Mouse (Mus musculus) heart, embryonic 12.5 days (tissue): ENCODE results near the gene Ackr2. TPM values are rescaled to one million over a fixed set of nuclear protein-coding genes. Genes with fewer than 3 reads are reported as not detected.

Experiments
- ATAC-seq: fragments of 200-750 bp; cut with Nextera tagmentation; 2 replicates; pipeline ENCODE4 v1.8.0; 2017; ENCODE audit warnings: moderate TSS enrichment, moderate library complexity; ENCODE audit not compliant: insufficient number of reproducible peaks, low FRiP score
- H3K27ac ChIP-seq: fragments of 300-500 bp; sonication (generic); 2 replicates; pipeline ENCODE4 v1.5.1; 2016; ENCODE audit warnings: mild to moderate bottlenecking, moderate library complexity; ENCODE audit not compliant: poor library complexity, severe bottlenecking
- H3K27me3 ChIP-seq: fragments of 300-500 bp; sonication (generic); replicated peaks from 2 replicates; pipeline ENCODE4 v1.6.1; 2016; ENCODE audit warnings: mild to moderate bottlenecking, moderate library complexity
- H3K36me3 ChIP-seq: fragments of 300-500 bp; sonication (generic); 2 replicates; pipeline ENCODE4 v1.6.1; 2016; ENCODE audit warnings: mild to moderate bottlenecking, moderate library complexity
- H3K4me1 ChIP-seq: fragments of 300-500 bp; sonication (generic); replicated peaks from 2 replicates; pipeline ENCODE4 v1.6.1; 2016; ENCODE audit warnings: mild to moderate bottlenecking
- H3K4me2 ChIP-seq: fragments of 300-500 bp; sonication (generic); 2 replicates; pipeline ENCODE4 v1.6.1; 2016; ENCODE audit warnings: mild to moderate bottlenecking, moderate library complexity
- H3K4me3 ChIP-seq: fragments of 300-500 bp; sonication (generic); 2 replicates; pipeline ENCODE4 v1.5.1; 2016; ENCODE audit warnings: mild to moderate bottlenecking
- H3K9ac ChIP-seq: fragments of 300-500 bp; sonication (generic); 2 replicates; pipeline ENCODE4 v1.6.1; 2016; ENCODE audit warnings: mild to moderate bottlenecking, moderate library complexity
- H3K9me3 ChIP-seq: fragments of 300-500 bp; sonication (generic); replicated peaks from 2 replicates; pipeline ENCODE4 v1.6.1; 2016; ENCODE audit warnings: mild to moderate bottlenecking, moderate library complexity
- WGBS: fragments of 180-500 bp; shearing (Covaris S2); methylation state at CpG from one replicate; pipeline ENCODE4 v1.1.7; 2016; 5-methylcytosine and 5-hydroxymethylcytosine counted together
- polyA plus RNA-seq: library from polyadenylated mRNA; unstranded; fragments of >200 nt; fragmentation: Nextera tagmentation; extraction: Ambion mirVana; gene quantifications from 2 replicates; pipeline ENCODE4 v1.2.1, GENCODE M21; 2016

The Ackr2 gene
- polyA plus RNA-seq, 1 experiment from 2014 or later: 0.09 TPM

DNA sequence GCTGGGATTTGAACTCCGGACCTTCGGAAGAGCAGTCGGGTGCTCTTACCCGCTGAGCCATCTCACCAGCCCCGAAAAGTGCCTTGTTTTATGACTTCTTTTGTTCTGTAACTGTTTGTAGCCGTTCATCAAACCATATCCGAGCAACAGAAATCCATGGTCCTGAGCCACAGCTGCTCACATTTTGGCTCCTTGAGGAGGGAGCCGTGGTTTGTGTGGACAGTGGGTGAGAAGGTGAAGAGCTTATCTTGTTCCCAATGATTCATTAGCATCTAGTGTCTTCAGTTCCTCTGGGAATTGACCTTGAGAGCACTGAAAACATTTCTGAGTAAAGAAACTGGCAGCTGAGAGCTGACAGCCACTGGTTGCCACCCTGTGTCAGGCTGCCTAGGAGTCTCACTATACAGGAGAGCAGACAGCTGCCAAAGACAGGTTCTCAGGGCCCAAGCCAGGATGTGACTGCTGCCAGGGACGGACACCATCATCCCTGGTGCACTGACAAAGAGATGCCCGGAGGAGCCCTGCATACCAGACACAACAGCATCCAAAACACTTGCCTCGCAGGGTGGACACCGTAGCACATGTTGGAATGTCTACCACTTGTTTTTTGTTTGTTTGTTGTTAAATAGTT, 6.0 kb upstream of the Ackr2 start:
- ATAC-seq: no peak

DNA sequence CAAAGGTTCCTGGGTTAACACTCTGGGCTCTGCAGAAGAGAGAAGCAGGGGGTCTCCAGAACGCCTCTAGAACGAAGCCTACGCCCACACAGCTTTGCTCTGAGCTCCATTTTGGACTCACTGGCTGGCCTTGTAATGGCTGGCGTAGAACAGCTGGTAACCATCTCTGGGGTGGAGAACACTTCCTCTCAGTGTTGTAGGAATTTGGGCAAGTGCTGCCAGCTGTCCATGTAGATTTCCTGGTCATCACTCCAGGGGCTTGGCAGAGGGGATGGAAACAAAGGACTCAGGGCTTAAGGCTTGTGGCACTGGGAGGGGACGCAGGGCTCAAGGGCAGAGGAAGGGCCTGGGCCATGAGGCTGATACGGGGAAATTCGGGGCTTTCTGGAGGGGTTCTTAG, 3.7 kb upstream of the Ackr2 start:
- no peaks in the 10 kb centered on the region for H3K9me3 ChIP-seq
- no peaks in the 10 kb centered on the region for H3K36me3 ChIP-seq
- no peak overlapping the region for H3K9ac ChIP-seq
- peaks cover 22% of the 10 kb centered on the region for H3K4me1 ChIP-seq
- no peak for ATAC-seq
- 73% methylated on average over 7 of the region's 7 CpGs for WGBS
- H3K4me2 ChIP-seq: no peak overlapping the region
- no peak overlapping the region for H3K4me3 ChIP-seq
- no peak overlapping the region for H3K27ac ChIP-seq
- no peaks in the 10 kb centered on the region for H3K27me3 ChIP-seq

More for the DNA sequence above, 6.0 kb upstream of the Ackr2 start:
- Histone ChIP-seq H3K9me3 (no peaks in the 10 kb centered on the region), H3K27me3 (no peaks in the 10 kb centered on the region), H3K9ac (no peak overlapping the region), H3K4me2 (no peak overlapping the region), H3K27ac (no peak overlapping the region), H3K36me3 (no peaks in the 10 kb centered on the region), H3K4me1 (peaks cover 21% of the 10 kb centered on the region), H3K4me3 (no peak overlapping the region)
- WGBS: 83% methylated on average over 12 of the region's 12 CpGs

DNA sequence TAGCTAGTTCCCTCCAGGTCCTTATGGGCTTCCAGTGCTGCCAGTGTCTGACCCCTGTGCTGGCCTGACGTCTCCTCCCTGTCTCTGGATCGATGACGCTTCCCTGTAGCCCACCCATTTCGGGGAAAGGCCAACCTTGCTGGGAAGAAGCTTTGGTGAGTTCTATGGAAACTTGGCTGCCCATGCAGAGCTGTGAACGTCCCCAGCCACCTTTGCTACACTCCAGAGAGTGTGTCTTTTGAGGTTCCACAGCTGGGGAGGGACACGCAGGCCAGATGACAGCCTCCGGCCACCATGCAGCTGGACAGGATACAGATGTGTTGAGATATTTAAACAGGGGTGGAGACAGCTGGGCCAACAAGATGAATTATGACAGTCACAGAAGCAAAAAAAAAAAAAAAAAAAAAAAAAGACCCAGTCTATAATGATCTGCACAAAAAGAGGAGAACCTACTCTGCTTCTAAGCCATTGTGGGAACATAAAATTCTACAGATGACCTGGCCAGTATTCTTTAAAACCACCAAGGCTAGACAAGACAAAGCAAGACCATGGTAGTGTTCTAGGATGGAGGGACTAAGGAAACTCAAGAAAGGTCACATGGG, 2.7 kb upstream of the Ackr2 start:
- Histone ChIP-seq H3K36me3 (no peaks in the 10 kb centered on the region), H3K27ac (no peak overlapping the region), H3K4me2 (no peak overlapping the region), H3K9me3 (no peaks in the 10 kb centered on the region), H3K9ac (no peak overlapping the region), H3K4me1 (peaks cover 15% of the 10 kb centered on the region), H3K27me3 (no peaks in the 10 kb centered on the region), H3K4me3 (no peak overlapping the region)
- 66% methylated on average over 7 of the region's 7 CpGs for WGBS
- ATAC-seq: no peak

DNA sequence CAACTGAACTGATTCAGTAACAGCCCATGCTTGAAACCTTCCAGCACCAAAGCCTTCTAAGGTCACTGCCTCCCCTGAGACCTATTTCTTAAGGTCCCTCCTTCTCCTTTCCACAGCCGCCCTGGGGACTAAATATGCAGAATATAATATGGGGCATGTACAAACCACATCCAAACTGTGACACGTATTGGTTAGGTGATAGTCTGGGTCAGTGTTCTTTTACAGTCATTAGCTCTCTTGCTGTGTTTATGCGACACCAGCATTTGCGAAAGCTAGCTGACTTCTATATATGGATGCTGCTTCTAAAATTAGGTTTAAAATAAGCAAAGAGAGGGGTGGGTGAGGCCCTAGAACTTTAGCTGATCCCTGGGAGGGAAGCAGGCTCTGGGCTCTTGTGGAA, 1.3 kb upstream of the Ackr2 start:
- peaks cover 7% of the 10 kb centered on the region; the same call in 1 of the 2 replicates for H3K4me1 ChIP-seq
- 57% methylated on average over 4 of the region's 4 CpGs for WGBS

DNA sequence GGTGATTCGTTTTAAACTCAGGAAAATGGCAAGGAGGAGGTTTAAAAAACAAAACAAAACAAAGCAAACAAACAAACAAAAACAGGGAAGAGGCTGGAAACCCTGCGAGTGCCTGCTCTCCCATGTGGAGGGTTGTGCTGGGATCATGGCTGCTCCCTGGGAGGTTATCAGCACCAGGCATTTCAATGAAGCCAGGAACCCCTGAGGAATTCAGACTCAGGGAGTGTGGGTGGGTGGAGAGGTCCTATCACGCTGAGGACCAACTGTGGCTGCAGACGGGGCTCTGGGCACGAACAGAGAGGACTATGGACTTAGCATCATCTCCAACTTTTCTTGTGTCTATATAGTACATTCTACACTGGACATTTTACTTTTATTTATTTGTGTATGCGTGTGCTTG, 1.2 kb downstream of the Ackr2 start:
- ATAC-seq: no peak
- no peak overlapping the region for H3K4me3 ChIP-seq
- H3K27me3 ChIP-seq: no peaks in the 10 kb centered on the region
- H3K36me3 ChIP-seq: no peaks in the 10 kb centered on the region
- no peak overlapping the region for H3K9ac ChIP-seq
- H3K9me3 ChIP-seq: no peaks in the 10 kb centered on the region
- 31% methylated on average over 6 of the region's 6 CpGs for WGBS
- H3K4me2 ChIP-seq: no peak overlapping the region
- no peak overlapping the region for H3K27ac ChIP-seq
- peaks cover 7% of the 10 kb centered on the region; the same call in 1 of the 2 replicates for H3K4me1 ChIP-seq

More for the DNA sequence above, 1.3 kb upstream of the Ackr2 start:
- Histone ChIP-seq H3K27me3 (no peaks in the 10 kb centered on the region), H3K9ac (no peak overlapping the region), H3K4me3 (no peak overlapping the region), H3K4me2 (no peak overlapping the region), H3K36me3 (no peaks in the 10 kb centered on the region), H3K9me3 (no peaks in the 10 kb centered on the region), H3K27ac (no peak overlapping the region)
- ATAC-seq: no peak

DNA sequence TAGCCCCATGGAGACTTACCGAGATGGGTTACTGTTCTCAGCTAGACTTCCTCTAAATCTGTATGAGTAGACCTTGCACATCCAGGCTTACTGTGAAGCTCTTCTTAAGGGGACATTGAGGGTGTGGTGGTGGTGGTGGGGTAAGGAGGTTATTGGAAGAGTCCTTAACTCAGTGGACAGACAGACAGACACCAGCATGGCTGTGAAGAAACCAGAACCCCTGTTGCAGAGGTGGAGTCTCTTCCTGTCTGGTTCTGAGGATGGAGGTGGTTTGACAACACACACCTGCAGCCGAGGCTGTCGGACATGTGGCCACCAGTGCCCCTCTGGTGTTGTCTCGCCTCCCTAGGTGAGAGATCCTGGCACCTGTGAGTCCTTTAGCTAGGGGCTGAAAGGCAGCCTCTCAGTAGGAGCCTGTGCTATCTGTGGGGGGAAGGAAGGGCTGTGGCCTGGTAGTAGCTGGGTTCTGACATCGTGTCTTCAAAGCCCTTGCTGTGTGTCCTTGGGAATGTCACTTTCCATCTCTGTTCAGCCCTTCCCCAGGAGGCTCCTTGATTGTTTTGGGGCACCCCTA, 2.2 kb downstream of the Ackr2 start:
- H3K4me3 ChIP-seq: no peak overlapping the region
- H3K9ac ChIP-seq: no peak overlapping the region
- no peak overlapping the region for H3K4me2 ChIP-seq
- no peak overlapping the region for H3K27ac ChIP-seq
- no peaks in the 10 kb centered on the region for H3K9me3 ChIP-seq
- no peak for ATAC-seq
- H3K36me3 ChIP-seq: no peaks in the 10 kb centered on the region
- 77% methylated on average over 5 of the region's 5 CpGs for WGBS
- no peaks in the 10 kb centered on the region for H3K27me3 ChIP-seq
- H3K4me1 ChIP-seq: peaks cover 8% of the 10 kb centered on the region; the same call in 1 of the 2 replicates

DNA sequence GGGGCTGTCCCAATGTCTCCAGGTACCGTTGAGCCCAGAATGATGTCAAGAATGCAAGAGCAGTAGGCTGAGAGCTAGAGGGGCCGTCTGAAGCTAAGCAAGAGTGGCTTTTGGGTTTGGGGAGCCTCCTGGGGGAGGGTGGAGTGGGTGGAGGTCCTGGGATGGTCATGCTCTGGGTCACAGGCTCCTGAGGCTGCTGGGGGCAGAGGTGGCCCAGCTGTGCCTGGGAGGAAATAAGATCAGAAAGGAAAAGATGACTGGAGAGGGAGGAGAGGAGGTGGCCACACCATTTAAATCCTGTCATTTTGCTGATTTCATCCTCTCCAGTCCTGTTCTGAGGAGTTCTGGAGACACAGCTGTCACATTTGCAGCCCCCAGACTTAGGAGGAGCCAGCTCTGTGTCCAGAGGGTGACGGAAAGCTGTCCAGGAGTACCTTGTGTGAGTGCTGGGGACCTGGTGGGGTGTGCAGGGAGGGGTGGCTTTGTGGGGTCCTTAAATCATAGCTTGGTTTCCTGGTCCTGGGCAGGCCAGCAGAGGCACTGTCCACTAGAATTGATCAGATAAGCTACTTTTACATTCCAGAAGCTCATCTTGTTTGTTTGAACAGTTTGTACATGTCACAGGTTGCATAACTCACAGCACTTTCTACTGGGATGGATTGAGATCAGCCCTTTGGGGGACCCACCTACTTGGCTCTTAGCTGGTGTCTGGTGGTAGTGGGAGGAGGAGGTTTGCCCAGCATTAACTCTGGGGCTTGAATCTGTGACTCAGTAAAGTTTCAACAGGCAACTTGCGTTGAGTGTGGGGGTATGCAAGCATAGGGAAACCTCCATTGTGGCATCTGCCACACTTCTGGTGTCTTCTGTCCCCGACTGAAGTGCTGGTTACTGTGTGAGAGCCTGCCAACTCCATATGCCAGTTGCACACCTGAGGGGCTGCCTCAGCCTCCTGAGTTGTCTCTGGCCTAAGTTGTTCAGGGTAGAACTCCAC, 3.9 kb downstream of the Ackr2 start:
- no peak for ATAC-seq
- H3K9me3 ChIP-seq: no peaks in the 10 kb centered on the region
- peaks cover 10% of the 10 kb centered on the region; the same call in 1 of the 2 replicates for H3K4me1 ChIP-seq
- no peak overlapping the region for H3K4me3 ChIP-seq
- H3K27ac ChIP-seq: no peak overlapping the region
- no peak overlapping the region for H3K9ac ChIP-seq
- 63% methylated on average over 5 of the region's 5 CpGs for WGBS
- H3K36me3 ChIP-seq: no peaks in the 10 kb centered on the region
- H3K4me2 ChIP-seq: no peak overlapping the region
- H3K27me3 ChIP-seq: no peaks in the 10 kb centered on the region

DNA sequence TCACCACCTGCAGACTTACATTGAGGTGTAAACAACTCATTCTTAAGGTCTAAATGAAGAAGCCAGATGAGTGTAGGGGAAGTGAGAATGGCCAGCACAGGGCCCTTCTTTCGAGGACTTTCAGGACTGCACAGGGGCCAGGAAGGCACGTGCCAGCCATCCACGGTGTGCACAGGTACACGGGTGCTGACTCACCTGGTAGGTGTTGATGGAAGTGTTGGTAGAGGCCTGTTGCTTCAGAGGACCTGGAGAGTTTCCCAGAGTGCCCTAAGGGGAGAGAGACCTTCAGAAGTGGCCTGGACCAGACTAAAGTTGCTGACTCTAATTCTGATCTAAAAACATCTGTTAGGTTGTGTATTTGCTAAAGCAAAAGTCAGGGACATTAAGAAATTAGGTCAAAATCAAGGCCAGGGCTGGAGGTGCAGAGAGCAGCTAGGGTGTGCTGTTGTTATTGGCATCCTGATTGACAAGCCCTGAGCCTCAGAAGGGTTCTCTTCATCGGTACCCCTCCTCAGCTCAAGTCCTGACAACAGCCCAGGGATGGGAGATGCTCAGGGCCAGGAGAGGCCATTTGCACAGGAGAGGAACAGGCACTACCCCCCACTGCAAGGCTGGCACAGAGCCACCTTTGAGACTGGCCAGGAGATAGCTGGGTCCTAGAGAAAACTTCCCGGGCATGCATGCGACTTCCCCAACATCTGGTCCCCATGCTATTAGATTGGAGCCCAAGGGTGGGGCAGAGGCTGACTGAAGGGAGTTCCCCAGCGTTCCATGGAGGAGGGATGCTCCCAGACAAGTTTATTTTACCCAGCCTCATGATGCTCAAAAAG, 5.5 kb downstream of the Ackr2 start:
- 63% methylated on average over 8 of the region's 8 CpGs for WGBS
- H3K9ac ChIP-seq: no peak overlapping the region
- H3K27me3 ChIP-seq: 0 out of 2 replicates have a peak, but pooled peaks cover 3% of the 10 kb centered on the region
- no peaks in the 10 kb centered on the region for H3K36me3 ChIP-seq
- H3K4me1 ChIP-seq: peaks cover 8% of the 10 kb centered on the region; the same call in 1 of the 2 replicates
- ATAC-seq: no peak
- H3K4me3 ChIP-seq: no peak overlapping the region
- H3K9me3 ChIP-seq: no peaks in the 10 kb centered on the region
- H3K4me2 ChIP-seq: no peak overlapping the region
- H3K27ac ChIP-seq: no peak overlapping the region

DNA sequence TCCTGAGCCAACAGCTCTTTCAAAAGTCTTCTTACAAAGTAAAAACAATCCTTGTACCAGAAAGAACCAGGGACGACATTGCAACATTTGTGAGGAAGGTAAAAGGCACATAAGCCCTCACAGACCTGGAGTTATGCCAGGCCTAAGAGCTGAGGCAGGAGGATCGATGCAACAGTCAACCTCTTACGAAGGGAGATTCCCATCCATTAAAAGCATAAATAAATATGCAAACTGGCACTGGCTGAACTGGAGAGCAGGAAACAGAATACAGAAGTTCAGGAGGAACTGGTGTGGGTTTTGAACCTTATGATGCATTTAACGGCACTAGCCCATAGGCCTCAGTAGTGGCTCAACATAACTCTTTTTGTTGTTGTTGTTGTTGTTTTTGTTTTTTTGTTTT, 6.2 kb downstream of the Ackr2 start:
- Histone ChIP-seq H3K36me3 (no peaks in the 10 kb centered on the region), H3K9ac (no peak overlapping the region), H3K27me3 (0 out of 2 replicates have a peak, but pooled peaks cover 3% of the 10 kb centered on the region), H3K4me3 (no peak overlapping the region), H3K27ac (no peak overlapping the region), H3K4me2 (no peak overlapping the region), H3K9me3 (no peaks in the 10 kb centered on the region), H3K4me1 (peaks cover 8% of the 10 kb centered on the region; the same call in 1 of the 2 replicates)
- ATAC-seq: no peak
- 84% methylated on average over 4 of the region's 4 CpGs for WGBS

DNA sequence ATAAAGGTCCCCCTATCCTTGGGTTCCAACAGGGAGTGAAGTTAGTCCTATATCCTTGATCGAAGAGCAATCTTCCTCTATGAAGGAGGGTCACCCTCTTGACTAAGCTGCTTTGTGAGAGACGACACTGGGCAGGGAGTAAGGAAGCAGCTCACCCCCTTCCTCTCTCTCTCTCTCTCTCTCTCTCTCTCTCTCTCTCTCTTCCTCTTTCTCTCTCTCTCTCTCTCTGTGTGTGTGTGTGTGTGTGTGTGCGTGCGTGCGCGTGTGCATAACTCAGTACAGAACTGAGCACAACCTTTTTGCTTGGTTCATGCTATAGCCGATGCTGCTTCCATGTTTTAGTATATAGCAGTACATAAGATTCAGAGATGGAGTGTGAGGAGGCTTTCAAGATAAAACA, 6.8 kb downstream of the Ackr2 start:
- 77% methylated on average over 7 of the region's 7 CpGs for WGBS
- Histone ChIP-seq H3K4me1 (peaks cover 8% of the 10 kb centered on the region; the same call in 1 of the 2 replicates), H3K9ac (no peak overlapping the region), H3K4me2 (no peak overlapping the region), H3K4me3 (no peak overlapping the region), H3K27ac (no peak overlapping the region), H3K36me3 (no peaks in the 10 kb centered on the region), H3K27me3 (0 out of 2 replicates have a peak, but pooled peaks cover 3% of the 10 kb centered on the region), H3K9me3 (no peaks in the 10 kb centered on the region)
- ATAC-seq: no peak
